Mouse (Mus musculus): ENCODE data around the gene Asb14. TPM values are rescaled to one million over a fixed set of nuclear protein-coding genes. Genes with fewer than 3 reads are reported as not detected.

The Asb14 gene
- polyA plus RNA-seq (2017; shearing (Covaris generic)) = not detected

DNA sequence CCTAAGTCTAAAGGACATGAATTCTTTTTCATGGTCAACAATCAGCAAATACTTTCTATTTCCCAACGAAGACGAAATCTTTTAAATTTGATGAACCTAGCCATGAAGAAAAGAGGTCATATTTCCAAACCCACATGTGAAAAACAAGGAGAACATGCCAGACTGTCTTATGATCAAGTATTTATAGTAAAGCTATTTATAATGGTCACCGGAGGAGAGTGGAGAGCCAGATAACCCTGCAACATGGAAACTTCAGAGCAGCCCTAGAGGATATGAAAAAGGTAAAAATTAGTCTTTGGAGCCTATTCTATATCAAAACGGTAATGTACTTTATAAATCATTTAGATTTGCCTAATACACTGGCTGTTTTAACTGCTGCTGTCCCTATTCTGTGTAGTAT, at the start of gene Asb14:
Gene Asb14, plus strand, starts transcription at position 166 of the 400 bp plus-strand sequence.

Other genes with a start within 250 kb of the Asb14 start
- 9.8 TPM for gene Pde12, start 224.7 kb upstream of the Asb14 start, polyA plus RNA-seq (2017; shearing (Covaris generic))
- not detected for gene Dnah12, start 201.3 kb upstream of the Asb14 start, polyA plus RNA-seq (2017; shearing (Covaris generic))
- 48.5 TPM for gene Appl1, start 76.7 kb downstream of the Asb14 start, polyA plus RNA-seq (2017; shearing (Covaris generic))
- not detected for gene Hesx1, start 99.9 kb downstream of the Asb14 start, polyA plus RNA-seq (2017; shearing (Covaris generic))
- gene Il17rd, start 144.4 kb downstream of the Asb14 start, polyA plus RNA-seq (2017; shearing (Covaris generic)) = 0.59 TPM
- 228 TPM for gene Arhgef3, start 220.3 kb downstream of the Asb14 start, polyA plus RNA-seq (2017; shearing (Covaris generic))

Data from effector memory CD4-positive, alpha-beta T cell, adult 5 months (primary cell).